Mouse (Mus musculus): ENCODE data around the gene Jakmip3. TPM values are rescaled to one million over a fixed set of nuclear protein-coding genes. Genes with fewer than 3 reads are reported as not detected.

Jakmip3 gene
- polyA plus RNA-seq, 1 experiment from 2014 or later = not detected

DNA sequence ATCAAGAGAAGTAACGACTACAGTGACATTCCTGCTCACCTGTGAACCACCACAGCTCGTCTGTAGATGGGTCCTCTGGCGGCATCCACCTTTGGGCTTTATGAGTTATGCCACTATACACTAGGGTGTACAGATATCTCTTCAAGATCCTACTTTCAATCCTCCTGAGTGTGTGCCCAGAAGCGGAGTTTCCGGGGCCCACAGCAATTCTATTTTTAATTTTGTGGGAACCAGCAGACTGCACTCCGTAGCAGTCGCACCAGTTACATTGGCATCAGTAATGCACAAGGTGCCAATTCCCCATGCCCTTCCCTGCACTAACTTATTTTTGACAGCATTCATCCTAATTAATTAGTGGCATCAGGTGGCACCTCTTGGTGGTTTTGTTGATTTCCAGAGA is 37.0 kb downstream of the Jakmip3 start:
- Histone ChIP-seq H3K36me3 (ENCODE audit: inconsistent target) (no peaks in the 10 kb centered on the region), H3K79me2 (ENCODE audit: inconsistent target) (no peaks in the 10 kb centered on the region), H3K4me3 (ENCODE audit: inconsistent target) (no peak overlapping the region), H3K27ac (no peak overlapping the region)
- 86% methylated on average over 7 of the region's 7 CpGs for WGBS (ENCODE audit: missing documents)

DNA sequence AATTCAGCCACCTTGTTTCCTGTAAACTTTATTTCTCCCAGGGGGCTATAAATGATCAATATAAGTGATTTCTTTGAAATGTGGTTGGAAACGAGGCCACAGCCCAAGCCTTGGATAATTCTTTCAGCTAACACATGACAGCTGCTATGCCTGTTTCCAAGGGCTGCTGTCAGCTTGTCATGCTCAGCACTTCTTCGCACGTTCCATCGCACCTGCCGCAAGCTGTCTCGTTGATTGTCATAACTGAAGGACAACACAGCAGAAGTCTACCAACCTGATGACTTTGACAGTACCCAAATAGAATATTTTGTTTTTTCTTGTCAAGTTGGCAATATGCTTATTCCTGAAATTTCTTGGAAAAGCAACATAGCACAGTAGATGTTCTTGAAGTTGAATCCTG is 44.0 kb downstream of the Jakmip3 start:
- Histone ChIP-seq H3K36me3 (ENCODE audit: inconsistent target) (no peaks in the 10 kb centered on the region), H3K27ac (no peak overlapping the region), H3K79me2 (ENCODE audit: inconsistent target) (no peaks in the 10 kb centered on the region), H3K4me3 (ENCODE audit: inconsistent target) (no peak overlapping the region)
- WGBS (ENCODE audit: missing documents) = 89% methylated on average over 6 of the region's 6 CpGs

DNA sequence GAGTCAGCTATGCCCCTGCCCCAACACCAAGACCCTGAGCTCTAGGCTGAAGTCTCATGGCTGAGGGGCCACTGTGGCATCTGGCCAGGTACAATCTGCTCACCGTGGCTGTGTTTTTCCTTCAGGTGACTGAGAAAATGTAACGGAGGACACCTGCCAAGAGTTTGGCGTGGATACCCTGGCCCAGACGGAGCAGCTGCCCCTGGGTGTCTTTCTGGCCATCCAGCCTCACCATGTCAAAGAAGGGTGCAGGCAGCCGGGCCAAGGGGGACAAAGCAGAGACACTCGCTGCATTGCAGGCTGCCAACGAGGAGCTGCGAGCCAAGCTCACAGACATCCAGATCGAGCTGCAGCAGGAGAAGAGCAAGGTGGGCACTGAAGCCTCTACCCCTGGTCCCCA is 48.6 kb downstream of the Jakmip3 start:
- Histone ChIP-seq H3K4me3 (ENCODE audit: inconsistent target) (no peak overlapping the region), H3K79me2 (ENCODE audit: inconsistent target) (no peaks in the 10 kb centered on the region), H3K27ac (no peak overlapping the region), H3K36me3 (ENCODE audit: inconsistent target) (no peaks in the 10 kb centered on the region)
- WGBS (ENCODE audit: missing documents) = 85% methylated on average over 9 of the region's 9 CpGs

DNA sequence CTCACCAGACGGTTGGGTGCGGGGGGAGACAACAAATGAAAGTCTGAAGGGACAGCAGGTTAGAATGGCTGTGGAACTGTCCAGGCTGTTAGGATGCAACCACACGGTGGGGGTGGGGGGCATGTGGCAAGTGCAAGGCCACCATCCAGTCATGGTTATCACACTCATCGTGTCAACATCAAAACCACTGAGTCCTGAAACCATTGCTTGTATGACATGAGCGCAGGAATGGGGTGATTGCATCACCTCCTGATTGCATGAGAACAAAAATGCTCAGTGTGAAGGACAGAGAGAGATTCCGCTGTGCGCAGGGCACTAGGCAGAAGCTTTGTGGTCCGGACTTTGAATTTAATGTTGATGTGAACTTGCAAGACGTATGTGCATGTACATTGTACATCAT is 62.2 kb downstream of the Jakmip3 start:
- no peak overlapping the region for H3K27ac ChIP-seq
- no peaks in the 10 kb centered on the region for H3K36me3 ChIP-seq (ENCODE audit: inconsistent target)
- H3K4me3 ChIP-seq (ENCODE audit: inconsistent target) = no peak overlapping the region
- 54% methylated on average over 9 of the region's 9 CpGs for WGBS (ENCODE audit: missing documents)
- H3K79me2 ChIP-seq (ENCODE audit: inconsistent target) = no peaks in the 10 kb centered on the region

DNA sequence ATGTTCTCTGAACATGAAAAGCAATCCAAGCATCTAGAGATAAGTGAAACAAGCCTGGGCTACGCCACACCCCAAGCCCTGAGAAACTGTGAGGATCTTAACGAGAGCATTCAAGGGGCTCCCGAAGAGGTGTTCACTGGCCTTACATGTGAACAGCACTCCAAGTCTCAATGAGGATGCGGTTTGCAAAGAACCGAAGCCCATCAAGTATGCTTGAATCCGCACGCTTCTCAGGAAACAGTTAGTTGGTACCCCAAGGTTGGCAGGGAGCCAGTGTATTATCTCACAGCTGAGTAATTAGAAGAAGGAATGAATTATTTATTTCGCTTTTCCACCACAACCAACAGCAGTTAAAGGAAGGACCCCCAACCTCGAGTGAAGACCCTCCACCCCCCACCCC is 62.7 kb downstream of the Jakmip3 start:
- Histone ChIP-seq H3K4me3 (ENCODE audit: inconsistent target) (no peak overlapping the region), H3K27ac (no peak overlapping the region), H3K36me3 (ENCODE audit: inconsistent target) (no peaks in the 10 kb centered on the region), H3K79me2 (ENCODE audit: inconsistent target) (no peaks in the 10 kb centered on the region)
- 66% methylated on average over 9 of the region's 9 CpGs for WGBS (ENCODE audit: missing documents)

DNA sequence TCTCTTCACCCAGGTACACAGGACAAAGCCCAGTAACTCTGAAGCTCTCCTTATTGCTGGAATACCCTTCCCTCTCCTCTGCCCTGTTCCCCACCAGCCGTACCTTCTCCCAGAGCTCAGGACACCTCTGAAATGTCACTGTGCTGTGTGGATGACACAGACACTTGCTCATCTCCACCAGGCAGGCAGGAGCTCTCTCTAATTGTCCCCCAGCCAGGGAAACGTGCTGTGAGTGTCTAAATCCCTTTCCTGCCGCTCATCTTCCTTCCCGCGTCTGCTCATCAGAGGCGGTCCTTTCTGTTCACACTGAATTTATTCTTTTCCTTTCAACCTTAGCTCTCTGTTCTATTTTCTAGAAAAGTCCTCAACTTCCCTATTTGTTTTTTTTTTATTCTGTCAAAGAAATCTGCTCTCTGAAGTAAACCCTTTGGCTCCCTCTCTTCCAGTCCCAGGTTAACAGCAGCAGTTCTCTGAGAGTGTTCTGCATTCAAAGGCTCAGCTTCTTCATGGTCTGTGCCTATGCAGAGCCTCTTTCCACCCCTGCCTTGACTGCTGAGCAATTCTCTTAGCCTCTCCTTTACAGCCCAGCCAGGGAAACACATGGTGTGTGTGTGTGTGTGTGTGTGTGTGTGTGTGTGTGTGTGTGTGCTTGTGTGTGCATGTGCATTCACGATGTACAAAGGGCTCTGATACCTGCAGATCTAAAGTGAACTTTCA is 69.4 kb downstream of the Jakmip3 start:
- Histone ChIP-seq H3K36me3 (ENCODE audit: inconsistent target) (no peaks in the 10 kb centered on the region), H3K4me3 (ENCODE audit: inconsistent target) (no peak overlapping the region), H3K27ac (no peak overlapping the region), H3K79me2 (ENCODE audit: inconsistent target) (no peaks in the 10 kb centered on the region)
- WGBS (ENCODE audit: missing documents) = 59% methylated on average over 7 of the region's 7 CpGs

DNA sequence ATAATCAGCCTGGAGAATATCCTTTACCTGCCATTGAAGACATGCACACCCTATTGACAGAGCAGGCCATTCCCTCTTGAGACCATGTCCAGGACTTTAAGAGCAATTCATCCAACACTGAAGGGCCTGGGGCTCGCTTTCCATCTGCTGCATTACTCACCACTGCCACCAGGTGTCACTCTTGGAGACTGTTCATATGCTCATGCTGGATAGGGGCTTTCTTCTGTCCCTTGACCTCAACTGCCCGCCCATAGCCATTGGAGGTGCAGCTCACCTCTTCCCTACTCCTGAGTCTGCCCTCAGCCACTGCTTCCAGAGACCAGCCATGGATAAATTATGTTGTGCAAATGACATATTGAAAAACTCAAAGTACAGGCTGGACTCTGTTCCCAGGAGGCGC is 70.5 kb downstream of the Jakmip3 start:
- Histone ChIP-seq H3K79me2 (ENCODE audit: inconsistent target) (no peaks in the 10 kb centered on the region), H3K27ac (no peak overlapping the region), H3K4me3 (ENCODE audit: inconsistent target) (no peak overlapping the region), H3K36me3 (ENCODE audit: inconsistent target) (no peaks in the 10 kb centered on the region)
- 28% methylated on average over 3 of the region's 3 CpGs for WGBS (ENCODE audit: missing documents)

DNA sequence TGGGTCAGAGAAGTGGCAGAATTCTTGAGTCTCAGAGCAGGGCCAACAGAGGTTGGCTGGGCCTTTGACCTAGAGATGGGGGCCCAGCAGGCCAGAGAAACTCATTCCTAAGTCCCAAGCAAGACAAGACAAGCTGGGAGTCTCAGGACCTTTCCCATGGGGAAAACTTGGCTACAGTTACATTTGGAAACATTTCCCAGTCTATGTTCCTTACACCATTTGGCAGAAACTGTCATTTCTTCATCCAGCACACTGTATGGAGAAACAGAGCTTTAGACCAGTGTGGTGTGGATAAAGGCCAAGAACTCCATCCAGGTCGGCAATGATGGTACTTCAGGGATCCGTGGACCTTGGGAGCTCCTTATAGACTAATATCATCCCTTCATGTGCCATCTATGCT is 71.1 kb downstream of the Jakmip3 start:
- H3K27ac ChIP-seq = no peak overlapping the region
- no peak overlapping the region for H3K4me3 ChIP-seq (ENCODE audit: inconsistent target)
- 78% methylated on average over 2 of the region's 2 CpGs for WGBS (ENCODE audit: missing documents)
- H3K79me2 ChIP-seq (ENCODE audit: inconsistent target) = no peaks in the 10 kb centered on the region
- H3K36me3 ChIP-seq (ENCODE audit: inconsistent target) = no peaks in the 10 kb centered on the region

DNA sequence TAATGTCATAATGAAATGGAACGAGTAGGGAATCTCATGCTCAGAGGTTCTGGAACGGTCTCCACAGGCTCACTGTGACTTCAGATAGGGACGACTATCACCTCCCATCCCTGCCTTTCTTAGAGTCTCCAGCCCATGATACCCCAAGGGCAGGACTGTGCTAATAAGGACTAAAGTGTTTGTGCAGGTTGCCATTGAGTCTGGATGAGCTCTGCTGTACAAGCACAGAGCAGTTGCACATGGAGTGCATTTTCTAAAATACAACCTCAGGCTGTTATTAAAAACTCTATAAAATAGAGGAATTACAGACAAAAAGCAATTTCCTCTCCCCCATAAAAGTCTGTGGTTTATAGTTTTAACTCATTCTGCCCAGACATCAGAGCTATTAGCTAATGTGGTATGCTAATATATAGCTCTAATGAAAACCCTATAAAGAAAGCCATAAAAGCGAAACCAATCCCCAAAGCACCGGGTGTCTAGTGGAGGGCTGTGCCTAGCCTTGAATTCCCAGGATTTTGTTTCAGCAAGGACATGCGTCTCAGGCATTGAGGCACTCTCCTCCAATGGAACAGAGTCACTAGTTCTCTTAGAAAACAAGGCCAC is 72.3 kb downstream of the Jakmip3 start:
- no peak overlapping the region for H3K4me3 ChIP-seq (ENCODE audit: inconsistent target)
- no peaks in the 10 kb centered on the region for H3K79me2 ChIP-seq (ENCODE audit: inconsistent target)
- no peak overlapping the region for H3K27ac ChIP-seq
- no peaks in the 10 kb centered on the region for H3K36me3 ChIP-seq (ENCODE audit: inconsistent target)
- 80% methylated on average over 6 of the region's 6 CpGs for WGBS (ENCODE audit: missing documents)

DNA sequence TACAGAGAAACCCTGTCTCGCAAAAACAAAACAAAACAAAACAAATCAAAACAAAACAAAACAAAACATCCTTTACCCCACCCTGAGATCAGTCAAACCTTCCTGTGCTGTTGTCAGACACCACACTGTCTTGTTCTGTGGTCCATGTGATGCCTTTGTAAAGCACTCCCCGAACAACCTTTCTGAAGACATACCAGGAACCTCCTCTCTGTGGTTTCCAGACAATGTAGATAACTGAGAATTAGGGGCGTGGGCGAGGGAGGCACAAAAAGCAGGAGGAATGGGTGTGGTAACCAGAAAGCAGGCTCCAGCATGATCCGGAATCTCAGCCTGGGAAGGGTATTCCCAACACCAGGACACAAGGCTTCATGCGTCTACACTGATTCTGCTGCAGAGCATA is 74.6 kb downstream of the Jakmip3 start:
- WGBS (ENCODE audit: missing documents) = 84% methylated on average over 6 of the region's 6 CpGs
- Histone ChIP-seq H3K36me3 (ENCODE audit: inconsistent target) (no peaks in the 10 kb centered on the region), H3K4me3 (ENCODE audit: inconsistent target) (no peak overlapping the region), H3K27ac (no peak overlapping the region), H3K79me2 (ENCODE audit: inconsistent target) (no peaks in the 10 kb centered on the region)

DNA sequence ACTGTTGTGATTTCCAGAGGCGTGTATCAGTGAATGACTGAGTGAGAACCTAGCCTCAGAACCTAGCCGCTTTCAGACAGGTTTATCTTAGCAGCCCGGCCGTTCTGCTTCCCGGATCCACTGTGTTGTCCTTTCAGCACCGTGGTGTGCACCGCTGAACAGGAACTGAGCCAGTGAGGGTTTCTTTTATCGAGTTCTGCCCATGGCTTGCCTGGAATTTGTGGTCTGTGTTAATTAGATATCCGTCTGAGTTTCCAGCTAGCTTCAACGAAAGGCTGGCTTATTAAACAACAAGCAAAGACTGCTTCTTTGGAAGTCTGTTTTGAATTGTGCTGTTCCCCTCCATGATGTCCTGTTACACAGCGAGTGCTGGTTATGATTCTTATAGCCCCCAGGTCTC is 75.8 kb downstream of the Jakmip3 start:
- WGBS (ENCODE audit: missing documents) = 78% methylated on average over 11 of the region's 11 CpGs

DNA sequence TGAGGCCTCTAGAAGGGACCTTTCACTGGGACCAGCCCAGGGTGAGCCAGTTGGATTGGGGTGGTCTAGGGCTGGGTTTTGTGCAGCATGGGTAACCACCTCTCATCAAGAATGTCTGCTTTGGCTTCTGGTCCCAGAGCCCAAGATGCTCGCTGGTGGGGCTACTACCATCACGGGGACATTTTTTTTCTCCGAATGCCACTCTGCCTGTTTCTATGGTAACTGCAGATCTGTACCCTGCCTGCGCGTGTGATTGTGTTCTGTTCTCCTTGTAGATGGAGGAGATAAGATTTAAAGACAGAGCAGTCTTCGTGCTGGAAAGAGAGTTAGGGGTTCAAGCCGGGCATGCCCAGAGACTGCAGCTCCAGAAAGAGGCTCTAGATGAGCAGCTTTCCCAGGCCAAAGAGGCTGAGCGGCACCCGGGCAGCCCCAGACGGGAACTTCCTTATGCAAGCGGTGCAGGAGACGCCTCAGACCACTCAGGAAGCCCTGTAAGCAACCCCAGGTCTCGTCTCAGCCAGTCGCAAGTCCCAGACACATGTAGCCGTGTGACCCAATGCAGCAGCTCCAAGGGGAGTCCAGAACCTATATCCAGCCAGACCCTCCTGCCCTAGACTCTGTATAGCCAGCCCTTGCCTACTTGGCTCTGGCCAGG is 76.8 kb downstream of the Jakmip3 start:
- H3K79me2 ChIP-seq (ENCODE audit: inconsistent target) = no peaks in the 10 kb centered on the region

More for the DNA sequence above, 75.8 kb downstream of the Jakmip3 start:
- H3K79me2 ChIP-seq (ENCODE audit: inconsistent target) = no peaks in the 10 kb centered on the region
- no peak overlapping the region for H3K27ac ChIP-seq
- no peak overlapping the region for H3K4me3 ChIP-seq (ENCODE audit: inconsistent target)
- no peaks in the 10 kb centered on the region for H3K36me3 ChIP-seq (ENCODE audit: inconsistent target)

DNA sequence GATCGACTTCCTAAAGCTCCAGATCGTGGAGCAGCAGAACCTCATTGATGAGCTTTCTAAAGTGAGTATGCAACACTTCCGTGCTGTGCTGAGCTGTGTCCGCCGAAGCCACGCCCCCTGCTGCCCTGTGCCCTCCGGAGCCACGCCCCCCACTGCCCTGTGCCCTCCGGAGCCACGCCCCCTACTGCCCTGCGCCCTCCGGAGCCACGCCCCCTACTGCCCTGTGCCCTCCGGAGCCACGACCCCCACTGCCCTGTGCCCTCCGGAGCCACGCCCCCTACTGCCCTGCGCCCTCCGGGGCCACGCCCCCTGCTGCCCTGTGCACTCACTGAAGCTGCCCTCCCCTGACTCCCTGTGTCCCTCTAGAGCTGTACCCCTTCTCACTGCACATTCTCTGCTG is 80.4 kb downstream of the Jakmip3 start:
- H3K79me2 ChIP-seq (ENCODE audit: inconsistent target) = no peaks in the 10 kb centered on the region
- no peak overlapping the region for H3K27ac ChIP-seq
- WGBS (ENCODE audit: missing documents) = 18% methylated on average over 19 of the region's 20 CpGs
- H3K36me3 ChIP-seq (ENCODE audit: inconsistent target) = no peaks in the 10 kb centered on the region
- no peak overlapping the region for H3K4me3 ChIP-seq (ENCODE audit: inconsistent target)

More for the DNA sequence above, 76.8 kb downstream of the Jakmip3 start:
- no peak overlapping the region for H3K27ac ChIP-seq
- no peak overlapping the region for H3K4me3 ChIP-seq (ENCODE audit: inconsistent target)
- H3K36me3 ChIP-seq (ENCODE audit: inconsistent target) = no peaks in the 10 kb centered on the region
- 19% methylated on average over 15 of the region's 15 CpGs for WGBS (ENCODE audit: missing documents)

DNA sequence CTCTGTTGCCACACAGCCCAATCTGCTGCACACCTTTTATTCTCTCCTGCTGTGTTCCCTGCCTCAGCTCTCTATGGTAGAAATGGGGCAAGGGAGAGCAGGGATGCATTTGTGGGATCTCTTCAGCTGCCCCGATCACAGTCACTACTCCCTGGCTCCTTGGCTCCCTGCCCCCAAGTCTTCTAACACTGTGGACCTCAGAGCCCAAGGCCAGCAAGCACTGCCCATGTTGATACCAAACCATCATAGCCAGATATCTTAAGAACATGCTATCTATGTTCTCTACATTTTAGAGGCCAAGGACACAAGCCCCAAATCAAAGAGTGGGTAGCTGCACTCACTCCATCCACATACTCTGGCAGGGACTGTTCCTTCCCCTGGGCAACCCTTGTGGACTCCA is 80.8 kb downstream of the Jakmip3 start:
- WGBS (ENCODE audit: missing documents) = 77% methylated on average over 1 of the region's 1 CpGs
- H3K27ac ChIP-seq = no peak overlapping the region
- no peak overlapping the region for H3K4me3 ChIP-seq (ENCODE audit: inconsistent target)
- H3K79me2 ChIP-seq (ENCODE audit: inconsistent target) = no peaks in the 10 kb centered on the region
- no peaks in the 10 kb centered on the region for H3K36me3 ChIP-seq (ENCODE audit: inconsistent target)

DNA sequence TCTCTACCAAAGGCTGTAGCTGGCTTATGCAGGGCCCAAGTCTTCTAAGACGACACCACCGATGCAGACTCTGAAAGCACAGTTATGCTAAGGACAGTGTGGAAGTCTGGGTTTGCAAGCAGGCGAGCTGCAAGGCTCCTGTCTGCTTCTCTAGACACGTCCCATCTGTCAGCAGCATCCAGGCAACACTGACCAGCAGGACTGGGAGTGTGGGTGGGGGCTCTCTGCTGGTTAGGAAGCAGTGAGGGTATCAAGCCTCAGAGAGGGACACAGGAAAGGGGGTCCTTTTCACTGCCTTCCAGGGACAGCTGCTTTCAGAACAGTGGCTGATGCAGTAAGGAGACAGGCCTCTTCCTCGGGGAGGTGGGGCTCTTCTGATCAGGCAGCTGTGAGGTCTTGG is 86.6 kb downstream of the Jakmip3 start:
- Histone ChIP-seq H3K36me3 (ENCODE audit: inconsistent target) (no peaks in the 10 kb centered on the region), H3K4me3 (ENCODE audit: inconsistent target) (no peak overlapping the region), H3K79me2 (ENCODE audit: inconsistent target) (no peaks in the 10 kb centered on the region), H3K27ac (no peak overlapping the region)
- 75% methylated on average over 5 of the region's 5 CpGs for WGBS (ENCODE audit: missing documents)
